Mouse (Mus musculus) limb, embryonic 14.5 days (tissue): ENCODE measurements around the gene Ess2. TPM values are rescaled to one million over a fixed set of nuclear protein-coding genes. Genes with fewer than 3 reads are reported as not detected.
A peak's percentile ranks its signal among the peaks of the same experiment; 100 is the strongest.

Source experiments
- ATAC-seq: fragments of 200-750 bp; cut with Nextera tagmentation; 2 replicates; pipeline ENCODE4 v1.8.0; 2017; ENCODE audit warnings: low read depth, moderate number of reproducible peaks, moderate TSS enrichment; ENCODE audit not compliant: low FRiP score
- DNase-seq: peaks from one replicate; pipeline ENCODE4 v3.0.0-alpha.2; 2015; ENCODE audit warnings: low spot score
- H3K27ac ChIP-seq: fragments of 300-500 bp; sonication (generic); replicated peaks from 2 replicates; pipeline ENCODE4 v1.5.1; 2014; ENCODE audit warnings: low read depth, mild to moderate bottlenecking, low read length, moderate library complexity, mixed read lengths
- H3K27me3 ChIP-seq: fragments of 300-500 bp; sonication (generic); 2 replicates; pipeline ENCODE4 v1.6.1; 2014; ENCODE audit warnings: low read length, mixed read lengths; ENCODE audit not compliant: control insufficient read depth, insufficient read depth
- H3K36me3 ChIP-seq: fragments of 300-500 bp; sonication (generic); 2 replicates; pipeline ENCODE4 v1.6.1; 2014; ENCODE audit warnings: mild to moderate bottlenecking, low read length, moderate library complexity, mixed read lengths; ENCODE audit not compliant: control insufficient read depth, insufficient read depth
- H3K4me1 ChIP-seq: fragments of 300-500 bp; sonication (generic); 2 replicates; pipeline ENCODE4 v1.6.1; 2014; ENCODE audit warnings: antibody characterized with exemption, low read length, mixed read lengths; ENCODE audit not compliant: control insufficient read depth, insufficient read depth
- H3K4me2 ChIP-seq: fragments of 300-500 bp; sonication (generic); replicated peaks from 2 replicates; pipeline ENCODE4 v1.6.1; 2014; ENCODE audit warnings: low read depth, mild to moderate bottlenecking, low read length, moderate library complexity; ENCODE audit not compliant: severe bottlenecking
- H3K4me3 ChIP-seq: fragments of 300-500 bp; sonication (generic); replicated peaks from 2 replicates; pipeline ENCODE4 v1.5.1; 2014; ENCODE audit warnings: low read length
- H3K9ac ChIP-seq: fragments of 300-500 bp; sonication (generic); 2 replicates; pipeline ENCODE4 v1.6.1; 2014; ENCODE audit warnings: mild to moderate bottlenecking, low read depth, low read length, moderate library complexity; ENCODE audit not compliant: severe bottlenecking
- H3K9me3 ChIP-seq: fragments of 300-500 bp; sonication (generic); 2 replicates; pipeline ENCODE4 v1.6.1; 2016; ENCODE audit warnings: low read length; ENCODE audit not compliant: control insufficient read depth
- POLR2A ChIP-seq: fragments of 200-500 bp; IDR thresholded peaks from 2 replicates; pipeline ENCODE4 v1.8.0; 2012; ENCODE audit warnings: inconsistent platforms, mild to moderate bottlenecking, moderate library complexity, borderline replicate concordance; ENCODE audit not compliant: insufficient read depth, insufficient read length; ENCODE audit errors: extremely low read depth
- WGBS: fragments of 180-500 bp; shearing (Covaris S2); extraction: QIAGEN DNeasy Blood & Tissue Kit; methylation state at CpG from one replicate; pipeline ENCODE4 v1.1.7; 2014; 5-methylcytosine and 5-hydroxymethylcytosine counted together
- polyA plus RNA-seq, 2 experiments: library from polyadenylated mRNA; depleted of rRNA in 1 of 2; stranded (reverse) in 1 of 2; unstranded in 1 of 2; fragments of >200 nt; fragmentation: Nextera tagmentation in 1 of 2; extraction: Ambion mirVana in 1 of 2; gene quantifications; 2 replicates each; pipeline versions ENCODE4 v1.2.1 to v1.2.3; 2012 to 2014

Ess2 gene
- polyA plus RNA-seq, 2 experiments: 33.5 to 38.7 TPM

DNA sequence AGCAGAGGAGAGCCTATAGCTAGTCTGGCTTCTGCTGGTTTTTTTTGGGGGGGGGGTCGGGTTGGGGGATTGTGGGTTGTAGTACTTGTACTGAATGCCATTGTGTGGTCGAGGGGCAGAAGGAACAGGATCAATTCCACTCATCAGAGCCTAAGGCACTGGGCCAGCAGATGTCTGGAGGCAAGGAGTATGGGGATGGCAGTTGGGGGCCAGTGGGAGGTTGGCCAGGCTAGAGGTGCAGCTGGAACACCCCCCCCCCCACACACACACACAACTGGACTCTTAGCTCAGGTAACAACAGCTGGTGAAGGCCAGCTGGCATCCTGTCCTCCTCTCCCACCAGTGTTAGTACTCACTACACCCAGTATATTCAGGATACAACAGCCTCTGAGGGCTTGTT lies 18.1 kb upstream of the Ess2 start:
- no peaks in the 10 kb centered on the region for H3K4me1 ChIP-seq
- 27% methylated on average over 2 of the region's 2 CpGs for WGBS
- no peaks in the 10 kb centered on the region for H3K9me3 ChIP-seq
- peaks cover 14% of the 10 kb centered on the region for H3K36me3 ChIP-seq
- ATAC-seq: no peak
- no peaks in the 10 kb centered on the region for H3K27me3 ChIP-seq
- TF ChIP-seq POLR2A: no peak
- H3K4me2 ChIP-seq: no peak overlapping the region; the same call in 1 of the 2 replicates
- H3K9ac ChIP-seq: no peak overlapping the region
- no peak overlapping the region for H3K4me3 ChIP-seq
- H3K27ac ChIP-seq: no peak overlapping the region
- DNase-seq: no peak

DNA sequence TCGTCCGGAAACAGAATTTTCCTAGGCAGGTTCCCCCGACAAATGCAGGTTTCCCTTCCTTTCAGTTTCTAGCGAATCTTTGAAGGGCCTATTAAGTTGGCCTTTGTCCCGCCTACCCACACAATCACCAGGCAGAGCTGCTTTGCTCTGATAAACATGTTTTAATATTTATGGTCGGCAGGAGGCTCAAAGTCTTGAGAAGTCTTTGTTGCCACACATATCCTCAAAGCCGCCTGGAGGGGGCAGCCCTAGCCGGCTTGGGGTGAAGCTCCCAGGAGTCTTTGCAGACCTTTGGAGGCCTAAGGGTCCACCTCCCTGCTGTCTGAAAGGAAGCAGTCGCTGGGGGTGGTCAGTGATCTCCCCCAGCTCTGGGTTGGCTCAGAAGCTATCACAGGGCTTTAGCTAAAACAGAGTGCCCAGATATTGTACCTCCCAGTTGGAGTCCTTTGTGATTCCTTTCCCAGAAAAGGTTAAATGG lies 17.5 kb upstream of the Ess2 start:
- peak; percentile 77 for DNase-seq
- no peak for TF ChIP-seq POLR2A
- Histone ChIP-seq H3K9ac (peak overlapping the region; percentile 80), H3K9me3 (no peaks in the 10 kb centered on the region), H3K4me3 (peak overlapping the region; percentile 88), H3K27me3 (no peaks in the 10 kb centered on the region), H3K36me3 (peaks cover 14% of the 10 kb centered on the region), H3K4me2 (peak overlapping the region; percentile 97), H3K27ac (peak overlapping the region; percentile 56; the same call in 1 of the 2 replicates), H3K4me1 (no peaks in the 10 kb centered on the region)
- peak; percentile 31 for ATAC-seq
- WGBS: 0% methylated on average over 9 of the region's 9 CpGs

DNA sequence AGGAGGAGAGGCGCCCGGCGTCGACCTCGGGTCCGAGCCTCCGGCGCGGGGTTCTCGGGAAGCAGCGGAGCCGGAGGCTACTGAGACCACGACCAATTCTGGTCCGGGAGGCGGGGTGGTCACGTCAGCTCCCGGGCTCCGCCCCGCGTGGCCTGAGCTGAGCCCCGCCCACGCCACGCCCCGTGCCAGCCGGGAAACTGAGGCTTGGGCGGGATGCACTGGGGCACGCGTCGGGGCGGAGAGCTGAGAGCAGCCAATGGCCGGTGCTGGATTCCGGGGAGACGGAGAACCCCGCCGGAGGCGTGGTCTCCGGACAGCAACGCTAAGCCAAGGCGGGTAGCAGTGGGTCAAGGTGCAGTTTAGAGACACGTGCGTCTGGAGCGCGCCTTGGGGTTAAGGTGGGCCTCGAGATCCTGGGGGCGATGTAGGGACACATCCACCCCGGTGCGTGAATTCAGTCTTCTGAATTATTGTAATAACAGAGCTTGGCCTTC lies 17.0 kb upstream of the Ess2 start, which contains the start of gene Slc25a1:
Gene Slc25a1 (minus strand): TSS at position 133 of the 494 bp plus-strand sequence.
- ATAC-seq (peak; percentile 79), DNase-seq (peak; percentile 60)
- Histone ChIP-seq H3K9ac (peak within 1 kb of the TSS; percentile 80), H3K9me3 (no peaks in the 10 kb centered on the region), H3K27ac (peak within 1 kb of the TSS; percentile 56), H3K4me2 (peak within 1 kb of the TSS; percentile 97), H3K4me1 (no peaks in the 10 kb centered on the region), H3K4me3 (peak within 1 kb of the TSS; percentile 88), H3K36me3 (peaks cover 14% of the 10 kb centered on the region), H3K27me3 (no peaks in the 10 kb centered on the region)
- TF ChIP-seq POLR2A: no peak
- under 1% methylated on average over 37 of the region's 47 CpGs for WGBS

DNA sequence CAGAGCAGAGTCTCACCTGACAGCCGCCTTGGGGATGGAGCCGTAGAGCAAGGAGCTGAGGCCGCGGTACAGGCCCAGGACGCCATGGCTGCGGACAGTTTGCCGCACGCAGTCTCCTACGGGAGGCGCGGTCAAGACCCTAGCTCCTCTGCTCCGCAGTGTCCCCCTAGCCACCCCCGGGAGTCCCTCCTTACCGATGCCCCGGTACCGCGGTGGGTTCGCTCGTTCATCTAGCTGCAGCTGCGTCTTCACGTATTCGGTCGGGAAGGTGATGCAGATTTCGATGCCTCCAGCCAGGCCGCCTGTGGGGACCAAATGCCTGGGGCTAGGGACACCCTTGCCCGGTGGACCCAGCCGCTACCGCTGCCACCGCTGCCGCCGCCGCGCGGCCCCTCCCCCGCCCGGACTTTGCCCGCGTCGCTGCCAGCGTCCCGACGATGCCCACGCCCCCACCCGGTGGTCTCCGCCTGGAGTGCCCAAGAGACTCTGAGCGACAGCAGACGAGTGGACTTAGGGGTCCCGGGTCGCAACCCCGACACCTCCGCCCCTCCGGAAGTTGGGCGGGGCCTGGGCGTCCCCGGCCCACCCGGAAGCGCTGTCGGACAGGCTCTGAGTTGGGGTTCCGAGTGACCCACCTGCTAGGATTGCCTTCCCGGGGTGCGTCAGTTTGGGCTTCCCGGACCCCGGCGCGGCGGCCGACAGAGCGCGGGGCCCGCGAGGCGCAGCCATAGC lies 16.4 kb upstream of the Ess2 start:
- no peak for DNase-seq
- Histone ChIP-seq H3K4me1 (peaks cover 2% of the 10 kb centered on the region), H3K27me3 (no peaks in the 10 kb centered on the region), H3K27ac (peak overlapping the region; percentile 56), H3K9me3 (no peaks in the 10 kb centered on the region), H3K9ac (peak overlapping the region; percentile 80), H3K4me3 (peak overlapping the region; percentile 88), H3K4me2 (peak overlapping the region; percentile 97), H3K36me3 (peaks cover 14% of the 10 kb centered on the region)
- whole genome bisulfite sequencing: 0% methylated on average over 57 of the region's 72 CpGs
- no peak for TF ChIP-seq POLR2A
- ATAC-seq: peak; percentile 66

DNA sequence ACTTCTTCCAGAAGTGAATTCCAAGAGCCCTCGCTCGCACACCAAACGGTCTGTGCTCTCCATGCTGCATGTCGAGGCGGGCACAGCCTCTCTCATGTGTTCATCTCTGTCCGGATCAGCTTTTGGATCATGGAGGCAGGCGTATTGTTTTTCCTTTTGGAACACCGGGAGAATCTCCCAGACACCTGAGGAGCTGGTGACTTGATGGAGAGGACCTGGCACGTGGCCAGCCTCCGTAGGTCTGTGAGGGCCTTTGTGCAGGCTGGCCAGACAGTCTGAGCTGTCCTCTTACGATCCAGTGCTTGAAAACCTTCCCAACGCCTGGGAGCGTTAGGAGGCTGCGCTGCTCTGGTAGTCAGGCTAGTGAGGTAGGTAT lies 11.0 kb upstream of the Ess2 start:
- Histone ChIP-seq H3K9ac (peak overlapping the region; percentile 83), H3K9me3 (no peaks in the 10 kb centered on the region), H3K27me3 (peaks cover 15% of the 10 kb centered on the region), H3K36me3 (peaks cover 14% of the 10 kb centered on the region), H3K4me3 (peak overlapping the region; percentile 75), H3K4me1 (peaks cover 7% of the 10 kb centered on the region), H3K4me2 (peak overlapping the region; percentile 73), H3K27ac (peak overlapping the region; percentile 67)
- DNase-seq: no peak
- WGBS: under 1% methylated on average over 14 of the region's 14 CpGs
- ATAC-seq: peak; percentile 24
- TF ChIP-seq POLR2A: no peak
